Mouse (Mus musculus) T-helper 2 cell (primary cell): ENCODE measurements around the gene Brs3.

Experiments
- in situ Hi-C: fragments of 300-600 bp; cut with MboI, MseI; formaldehyde crosslinking; loops from one replicate; pipeline ENCODE4 v1.15.1; 2025; ENCODE audit warnings: high pct_unique_total_duplicates

Gene Brs3

GRCm38 (mm10) chrX:57042774-57043173 is at the start of gene Brs3:
TSS of gene Brs3 (plus strand) at chrX:57043074.
- in situ Hi-C loops = loop anchor here (10.0 kb wide), 1 partner anchor 438 kb away; the partner anchor contains the start of gene Slc9a6

- in situ Hi-C loops = no loop called here
These were observed 30.0 kb upstream of the Brs3 start for GRCm38 (mm10) chrX:57012891-57013290.

DNA sequence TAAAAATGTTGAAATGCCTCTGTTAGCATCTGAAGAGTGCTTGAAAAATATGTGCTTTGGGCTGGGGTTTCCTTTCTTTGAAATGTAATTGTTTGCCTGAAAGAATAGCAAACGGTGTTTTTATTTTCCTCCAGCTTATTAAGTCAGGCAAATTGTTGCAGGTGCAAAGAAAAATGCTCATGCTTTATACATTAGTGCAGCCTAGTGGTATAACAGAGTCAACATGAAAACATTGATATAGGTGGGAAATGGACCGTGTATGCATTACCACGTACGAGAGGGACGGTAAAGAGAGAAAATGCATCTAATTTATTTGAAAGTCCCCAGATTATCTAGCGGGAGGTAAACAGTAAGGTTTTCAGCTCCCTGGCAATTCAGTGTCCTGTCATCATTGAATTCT is 995 bp downstream of the Brs3 start:
- in situ Hi-C loops = loop anchor here (10.0 kb wide), 1 partner anchor 439 kb away; the partner anchor contains the start of gene Slc9a6

DNA sequence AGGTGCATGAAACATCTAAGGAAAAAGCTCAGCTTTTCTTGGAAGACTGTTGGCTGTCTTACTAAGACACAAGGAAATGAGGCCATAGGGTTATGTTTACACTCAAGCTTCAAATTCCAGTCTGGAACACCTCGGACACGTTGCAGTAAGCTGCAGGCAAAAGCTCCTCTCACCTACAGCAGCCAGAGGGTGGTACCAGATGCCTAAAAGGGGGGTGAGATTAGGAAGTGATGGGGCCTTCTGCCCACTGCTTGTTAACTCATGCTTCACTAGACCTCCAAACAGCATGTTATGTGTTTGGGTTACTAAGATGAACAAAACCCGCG is 9.9 kb downstream of the Brs3 start:
- in situ Hi-C loops = loop anchor here (10.0 kb wide), 1 partner anchor 202 kb away; no protein-coding TSS in a partner anchor

GRCm38 (mm10) chrX:57053174-57053992 is 10.5 kb downstream of the Brs3 start, which contains the start of gene Htatsf1:
TSS of gene Htatsf1 (plus strand) at chrX:57053583.
- in situ Hi-C loops = loop anchor here (10.0 kb wide), 1 partner anchor 201 kb away; no protein-coding TSS in a partner anchor

DNA sequence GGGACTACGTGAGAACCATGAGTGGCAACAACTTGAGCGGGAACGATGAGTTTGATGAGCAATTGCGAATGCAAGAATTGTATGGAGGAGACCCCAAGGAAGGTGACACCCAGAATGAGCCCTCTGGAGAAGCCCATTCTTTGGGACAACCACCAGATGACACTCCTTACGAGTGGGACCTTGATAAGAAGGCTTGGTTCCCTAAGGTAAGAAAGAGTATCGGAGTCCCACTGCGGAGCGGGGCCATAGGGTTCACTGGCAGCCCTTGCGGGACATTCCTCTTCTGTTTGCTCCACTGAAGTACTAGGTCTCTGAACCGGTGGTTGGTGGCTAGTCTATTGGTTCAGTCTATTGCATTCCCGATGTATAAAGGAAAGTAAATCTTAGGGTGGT is 11.1 kb downstream of the Brs3 start:
- in situ Hi-C loops = loop anchor here (10.0 kb wide), 1 partner anchor 201 kb away; no protein-coding TSS in a partner anchor

GRCm38 (mm10) chrX:57081496-57081895 is 38.6 kb downstream of the Brs3 start:
- in situ Hi-C loops = no loop called here

GRCm38 (mm10) chrX:57087806-57088205 is 44.9 kb downstream of the Brs3 start, which contains the start of gene Vgll1:
TSS of gene Vgll1 (plus strand) at chrX:57088106.
- in situ Hi-C loops = no loop called here
